Mouse (Mus musculus): ENCODE results near the gene Trmt2a.

The Trmt2a gene

GRCm38 (mm10) chr16:18288581-18289061 is 40.1 kb downstream of the Trmt2a start:
- WGBS = under 1% methylated on average over 31 of the region's 31 CpGs

- 1% methylated on average over 71 of the region's 71 CpGs for WGBS
Observed at GRCm38 (mm10) chr16:18289067-18289588, 40.6 kb downstream of the Trmt2a start, which contains the start of gene Dgcr8. Gene Dgcr8, minus strand, starts transcription at chr16:18289246.

- 2% methylated on average over 10 of the region's 10 CpGs for WGBS
Observed at GRCm38 (mm10) chr16:18289614-18290013, 41.1 kb downstream of the Trmt2a start.
